Mouse (Mus musculus) urinary bladder, postnatal 36 days (tissue): ENCODE data around the gene Lin7c.

Source experiments
- DNase-seq, 2 experiments: peaks; one replicate each; pipeline ENCODE4 v3.0.0; 2022; ENCODE audit warnings: low spot score in 2 of 2, mixed read lengths in 1 of 2

Gene Lin7c

DNA sequence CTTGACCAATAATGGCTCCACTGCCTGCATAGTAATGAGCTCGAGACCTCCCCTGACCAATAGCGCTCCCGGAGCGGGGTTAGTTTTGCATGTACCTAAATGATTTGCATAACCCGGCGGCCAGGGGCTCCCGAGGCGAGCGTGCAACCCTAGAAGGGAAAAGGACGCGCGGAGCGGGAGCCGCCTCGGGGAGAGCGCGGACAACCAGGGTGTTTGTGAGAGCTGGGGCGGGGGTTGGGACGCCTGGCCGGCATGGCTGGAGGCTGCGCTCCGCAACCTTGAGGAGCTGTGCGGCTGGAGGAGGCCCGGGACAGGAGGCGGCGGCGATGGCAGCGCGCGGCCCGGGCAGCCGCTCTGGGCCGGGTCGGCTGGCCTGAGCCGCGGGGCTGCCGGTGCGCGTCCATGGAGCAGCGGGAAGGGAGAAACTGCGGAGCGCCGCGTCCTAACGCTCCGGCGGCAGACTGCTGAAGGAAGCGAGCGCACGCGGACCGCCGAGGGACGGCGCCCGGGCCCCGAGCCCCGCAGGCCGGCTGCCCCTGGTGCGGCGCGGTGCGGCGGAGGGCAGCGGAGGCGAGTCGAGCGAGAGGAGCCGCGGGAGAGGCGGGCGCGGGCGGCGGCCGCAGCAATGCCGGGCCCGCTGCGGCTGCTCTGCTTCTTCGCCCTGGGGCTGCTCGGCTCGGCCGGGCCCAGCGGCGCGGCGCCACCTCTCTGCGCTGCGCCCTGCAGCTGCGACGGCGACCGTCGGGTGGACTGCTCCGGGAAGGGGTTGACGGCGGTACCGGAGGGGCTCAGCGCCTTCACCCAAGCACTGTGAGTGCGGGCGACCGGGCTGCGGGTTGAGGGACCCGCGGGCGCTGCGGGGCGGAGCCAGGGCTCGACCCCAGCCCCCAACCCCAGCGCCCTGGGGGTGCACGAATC is 27.1 kb downstream of the Lin7c start, which contains the start of gene Lgr4:
TSS of gene Lgr4 (plus strand) at position 152 of the 918 bp plus-strand sequence.
- peak; percentile 95 to 97 for DNase-seq

DNA sequence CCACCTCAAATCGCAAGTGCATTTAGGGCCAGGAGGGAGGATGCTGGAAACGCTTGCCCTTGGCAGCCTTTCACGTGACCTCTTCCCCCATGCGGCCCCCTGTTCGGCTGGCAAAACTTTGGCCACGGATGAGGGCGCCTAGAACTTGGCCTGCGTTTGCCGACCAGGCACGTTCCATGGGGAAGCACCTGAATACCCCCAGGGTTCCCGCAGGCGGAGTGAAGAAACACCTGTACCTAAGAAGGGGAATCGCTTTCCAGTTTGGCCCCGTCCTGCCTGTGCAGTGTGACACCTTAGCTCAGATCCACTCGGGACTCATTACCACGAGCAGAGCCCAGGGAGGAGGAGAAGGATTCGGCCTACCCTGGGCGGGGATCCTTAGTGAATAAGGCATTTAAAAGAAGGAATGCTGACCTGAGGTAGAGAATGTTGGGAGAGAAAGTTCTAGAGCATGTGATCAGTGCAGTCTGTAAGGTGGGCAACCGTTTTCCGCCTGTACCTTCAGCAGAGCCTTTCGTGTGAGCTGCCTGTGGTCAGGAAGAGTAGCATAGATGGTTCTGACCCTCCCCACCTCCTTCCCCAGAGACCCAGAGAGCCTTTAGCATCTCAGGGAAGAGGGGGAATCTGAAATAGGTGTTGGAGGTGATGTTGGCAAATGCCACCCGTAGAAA is 28.1 kb downstream of the Lin7c start:
- peak in 1 of 2 experiments; percentile 23 for DNase-seq

DNA sequence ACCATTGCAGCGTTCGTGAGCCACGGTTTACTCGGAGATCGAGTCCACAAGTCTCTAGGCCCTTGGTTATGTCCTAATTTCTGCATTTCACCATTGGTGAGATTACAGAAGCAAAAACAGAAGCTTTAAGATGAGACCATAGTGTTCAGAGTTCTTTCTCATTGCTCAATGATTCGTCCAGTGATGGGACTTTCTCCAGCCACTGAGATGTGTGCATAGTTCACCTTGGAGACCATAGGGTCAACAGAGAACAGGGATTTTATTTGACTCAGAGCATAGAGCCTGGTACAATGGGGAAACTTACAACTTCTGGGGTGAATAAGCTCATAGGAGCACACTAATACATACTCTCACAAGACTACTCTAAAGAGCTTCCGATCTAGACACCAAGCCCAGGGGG is 29.8 kb downstream of the Lin7c start:
- no peak for DNase-seq

DNA sequence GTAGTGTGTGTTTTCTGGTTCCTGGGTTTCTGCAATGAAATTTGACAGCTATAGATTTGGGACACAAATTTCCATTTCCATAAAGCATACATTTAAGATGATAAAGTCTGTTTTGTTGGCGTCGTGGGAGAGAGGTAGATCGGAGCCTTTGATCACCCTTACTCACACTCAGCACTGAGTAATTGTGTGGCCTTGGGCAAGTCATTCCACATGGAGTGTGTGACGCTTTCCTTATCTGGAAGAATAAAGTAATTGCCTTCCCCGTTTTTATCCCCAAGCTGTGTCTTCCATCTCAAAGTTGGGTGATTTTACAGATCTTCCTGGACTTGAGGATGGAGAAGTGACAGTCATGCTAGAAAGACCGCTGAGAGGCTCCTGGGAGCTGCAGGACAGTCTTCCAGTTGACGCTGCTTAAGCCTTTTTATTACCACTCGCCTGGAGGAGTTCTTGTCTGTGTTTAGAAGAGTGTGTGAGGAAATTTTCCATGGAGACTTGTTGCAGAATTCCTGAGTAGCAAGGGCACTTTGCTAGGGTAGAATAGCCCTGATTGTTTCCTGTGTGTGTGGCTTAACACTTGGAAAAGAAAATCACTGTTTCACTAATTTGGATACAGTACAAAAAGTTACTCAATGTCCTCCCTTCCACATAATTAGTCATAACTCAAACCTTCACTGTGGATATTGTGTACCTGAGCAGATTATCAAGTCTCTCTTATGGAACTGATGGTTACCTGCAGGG is 30.8 kb downstream of the Lin7c start:
- no peak for DNase-seq

DNA sequence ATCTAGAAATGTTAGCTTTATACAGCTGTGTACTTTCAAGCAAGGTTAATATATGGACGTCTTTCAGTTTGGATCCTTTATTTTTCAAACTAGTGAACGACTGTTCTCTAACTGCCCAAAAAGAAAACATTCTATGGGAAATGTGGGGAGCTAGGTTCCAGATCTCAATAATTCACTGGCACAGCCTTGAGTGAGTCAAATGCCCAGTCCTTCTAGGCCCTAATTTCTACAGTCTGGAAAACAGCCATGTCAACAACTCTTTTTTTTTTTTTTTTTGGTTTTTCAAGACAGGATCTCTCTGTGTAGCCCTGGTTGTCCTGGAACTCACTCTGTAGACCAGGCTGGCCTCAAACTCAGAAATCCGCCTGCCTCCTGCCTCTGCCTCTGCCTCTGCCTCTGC is 31.7 kb downstream of the Lin7c start:
- no peak for DNase-seq

DNA sequence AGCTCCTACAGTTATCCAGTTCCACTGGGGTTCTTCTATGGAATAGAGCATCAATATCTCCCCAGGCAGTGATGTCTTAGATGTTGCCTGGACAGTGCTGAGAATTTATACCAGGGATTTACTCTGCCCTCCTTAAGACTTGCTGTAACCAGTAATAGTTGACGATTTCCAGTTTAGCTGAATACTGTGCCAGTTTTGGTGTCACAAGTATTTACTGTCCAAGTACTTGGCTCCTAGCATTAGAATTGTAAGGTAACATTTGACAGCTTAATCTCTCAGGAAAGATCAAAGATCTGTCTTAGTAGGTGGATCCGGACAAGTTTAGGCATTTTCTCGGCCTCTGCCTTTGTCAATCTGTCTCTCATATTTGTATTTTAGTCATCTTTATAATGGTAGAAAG is 32.4 kb downstream of the Lin7c start:
- DNase-seq: no peak

DNA sequence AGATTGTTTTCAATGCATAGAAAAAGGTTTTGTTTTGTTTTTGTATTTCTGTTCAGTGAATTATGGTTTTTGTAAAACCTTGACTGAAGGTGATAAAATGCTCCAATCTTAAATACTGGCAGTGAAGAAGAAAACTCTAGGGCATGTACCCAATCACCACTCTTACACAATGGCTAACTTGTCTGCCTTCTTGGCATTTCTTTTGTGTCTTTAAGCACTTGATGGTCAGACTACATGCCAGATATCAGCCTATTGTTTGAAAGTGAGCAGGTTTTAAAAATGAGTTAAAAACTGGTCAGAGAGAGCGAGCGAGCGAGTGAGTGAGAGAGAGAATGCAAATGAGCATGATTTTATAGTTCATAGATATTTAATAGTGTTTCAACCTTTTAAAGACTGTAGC is 33.3 kb downstream of the Lin7c start:
- DNase-seq: no peak

DNA sequence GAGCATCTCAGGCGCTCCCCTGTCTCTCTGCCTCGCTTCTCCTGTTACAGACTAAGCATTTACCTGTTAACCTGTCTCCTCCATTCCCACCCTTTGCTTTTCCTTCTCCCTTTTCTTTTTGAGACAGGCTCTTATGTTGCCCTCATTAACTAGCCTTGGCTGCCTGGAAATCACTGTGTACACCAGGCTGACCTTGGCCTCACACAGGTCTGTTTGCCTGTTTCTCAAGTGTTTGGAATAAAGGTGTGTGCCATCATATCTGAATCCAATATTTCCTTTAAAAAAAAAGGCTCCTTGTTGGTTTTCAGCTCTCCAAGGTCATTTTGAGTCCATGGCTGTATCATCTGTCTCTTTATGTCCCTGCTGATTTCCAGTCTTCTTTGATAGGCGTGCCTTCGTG is 36.3 kb downstream of the Lin7c start:
- no peak for DNase-seq

DNA sequence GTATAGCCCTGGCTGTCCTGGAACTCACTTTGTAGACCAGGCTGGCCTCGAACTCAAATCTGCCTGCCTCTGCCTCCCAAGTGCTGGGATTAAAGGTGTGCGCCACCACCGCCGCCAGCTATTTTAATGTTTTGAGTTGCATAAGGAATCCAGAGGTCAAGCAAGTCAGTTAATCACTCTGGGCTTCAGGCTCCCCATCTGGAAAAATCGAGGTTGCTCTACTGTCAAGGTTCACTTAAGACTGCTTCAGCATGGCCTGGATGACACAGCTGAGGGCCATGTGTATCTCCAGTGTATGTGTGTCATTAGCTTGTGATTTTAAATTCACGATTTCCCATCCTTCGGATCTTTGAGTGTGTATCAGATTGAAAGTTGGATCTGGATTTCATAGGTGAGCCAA is 36.8 kb downstream of the Lin7c start:
- DNase-seq: no peak

DNA sequence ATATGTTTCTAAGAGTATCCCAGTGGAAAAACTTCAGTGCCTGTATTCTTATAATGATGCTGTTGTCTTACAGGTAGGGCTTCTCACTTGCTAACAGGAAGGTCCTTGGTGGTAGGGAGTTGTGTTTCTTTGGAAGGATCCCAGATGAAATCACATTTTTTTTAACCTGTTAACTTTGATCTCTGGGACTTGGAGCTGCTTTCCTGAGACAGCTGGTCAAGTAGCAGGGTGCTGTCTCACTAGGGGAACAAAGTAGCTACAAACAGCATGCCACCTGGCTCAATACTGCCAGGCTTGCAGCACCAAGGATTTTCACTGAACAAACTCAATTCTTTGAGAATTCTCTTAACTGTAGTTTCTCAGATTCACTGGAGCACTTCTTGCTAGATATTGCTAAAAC is 37.2 kb downstream of the Lin7c start:
- DNase-seq: no peak

DNA sequence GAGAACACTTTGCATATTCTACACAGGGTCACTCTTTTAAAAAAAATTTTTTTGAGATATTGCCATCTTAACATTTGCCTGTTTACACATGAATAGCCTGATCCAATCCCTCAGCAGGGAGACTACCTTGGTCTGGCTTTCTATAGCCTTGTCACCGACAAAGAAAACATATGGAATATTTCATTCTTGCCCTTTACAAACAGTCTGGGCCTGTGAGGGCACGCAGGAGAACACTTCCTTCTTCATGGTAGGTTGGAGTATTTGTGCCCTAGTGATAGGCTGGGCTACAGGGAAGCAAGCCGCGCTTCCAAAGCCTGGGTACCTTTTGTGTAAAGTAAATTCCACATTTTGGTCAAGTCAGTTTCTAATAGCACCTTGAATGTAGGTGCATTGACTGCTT is 38.1 kb downstream of the Lin7c start:
- DNase-seq: no peak

DNA sequence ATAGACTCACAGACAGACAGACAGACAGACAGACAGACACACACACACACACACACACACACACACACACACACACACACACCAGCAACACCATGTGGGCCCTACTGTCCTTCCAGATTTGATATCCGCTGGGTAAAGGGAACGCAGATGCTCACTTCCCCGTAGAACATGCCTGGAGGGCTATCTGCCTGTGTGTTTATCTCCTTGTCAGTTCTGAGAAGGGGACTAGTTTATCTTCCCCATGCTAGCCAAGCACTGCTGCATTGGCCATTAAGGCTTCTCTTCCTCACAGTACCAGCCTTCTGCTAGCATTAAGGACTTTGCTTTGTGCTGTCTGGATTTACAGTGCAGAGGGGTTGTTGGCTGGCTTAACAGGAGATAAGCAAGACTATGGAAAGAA is 38.6 kb downstream of the Lin7c start:
- DNase-seq: no peak

DNA sequence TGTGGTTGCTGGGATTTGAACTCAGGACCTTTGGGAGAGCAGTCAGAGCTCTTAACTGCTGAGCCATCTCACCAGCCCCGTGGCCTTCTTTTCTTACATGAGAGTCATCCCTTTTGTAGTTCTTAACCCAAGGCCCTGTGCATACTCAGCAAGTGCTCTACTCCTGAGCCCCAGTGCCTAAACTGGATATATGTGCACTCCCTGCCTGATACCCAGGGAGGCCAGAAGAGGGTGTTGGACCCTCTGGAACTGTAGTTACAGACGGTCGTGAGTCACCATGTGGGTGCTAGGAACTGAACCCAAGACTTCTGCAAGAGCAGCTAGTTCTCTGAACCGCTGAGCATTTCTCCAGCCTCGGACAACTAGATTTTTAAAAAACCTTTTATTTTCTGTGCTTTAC is 39.7 kb downstream of the Lin7c start:
- no peak for DNase-seq

DNA sequence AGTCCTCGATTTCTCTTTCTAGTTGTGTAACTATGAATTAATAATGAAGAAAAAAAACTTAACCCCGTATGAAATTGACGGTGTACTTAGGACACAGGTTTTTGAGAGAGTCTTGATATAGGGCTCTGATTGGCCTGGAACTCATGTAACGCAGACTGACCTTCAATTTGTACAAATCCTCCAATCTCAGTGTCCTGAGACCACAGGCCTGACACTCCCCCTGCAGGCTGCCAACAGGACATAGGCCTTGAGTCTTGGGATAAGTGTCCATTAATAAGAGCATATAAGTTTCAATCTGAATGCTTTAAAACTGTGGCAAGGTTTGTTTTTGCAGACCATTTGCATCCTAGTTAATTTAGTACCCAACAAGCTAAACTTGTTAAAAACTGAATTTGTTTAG is 40.1 kb downstream of the Lin7c start:
- no peak for DNase-seq

DNA sequence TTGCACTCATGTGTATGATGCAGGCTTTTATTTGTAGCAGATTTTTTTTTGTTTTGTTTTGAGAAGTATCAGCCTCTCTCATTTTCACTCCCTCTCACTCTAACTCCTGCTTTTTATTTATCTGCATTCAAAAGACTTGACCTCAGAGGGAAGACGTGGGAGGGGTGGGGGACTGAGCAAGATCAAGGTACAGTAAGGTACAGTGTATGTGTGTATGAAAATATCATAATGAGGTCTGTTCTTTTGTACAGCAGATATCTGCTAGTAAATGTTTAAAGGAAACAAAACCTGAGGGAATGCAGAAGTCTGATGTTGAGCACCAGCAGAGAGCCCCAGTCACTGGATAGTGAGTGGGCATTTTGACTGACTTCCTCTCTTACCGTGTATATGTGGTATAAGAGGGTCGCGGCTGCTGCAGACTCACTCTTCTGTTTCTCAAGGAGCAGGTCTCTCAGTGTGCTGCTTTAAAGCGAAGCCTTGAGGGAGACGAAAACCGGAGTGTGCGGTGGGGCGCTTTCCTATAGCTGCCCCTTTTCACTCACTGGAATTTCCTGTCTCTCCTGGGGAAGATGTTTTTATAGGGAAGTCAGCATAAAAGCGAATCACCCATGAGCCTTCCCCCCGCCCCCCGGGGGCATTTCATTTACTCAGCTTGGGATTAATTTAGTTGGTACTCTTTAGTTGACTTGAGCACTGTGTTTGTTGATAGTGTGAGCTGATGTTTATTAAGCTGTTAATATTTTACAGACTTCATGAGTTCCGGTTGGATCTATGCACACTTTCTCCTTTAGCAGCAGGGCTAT is 41.5 kb downstream of the Lin7c start:
- no peak for DNase-seq

DNA sequence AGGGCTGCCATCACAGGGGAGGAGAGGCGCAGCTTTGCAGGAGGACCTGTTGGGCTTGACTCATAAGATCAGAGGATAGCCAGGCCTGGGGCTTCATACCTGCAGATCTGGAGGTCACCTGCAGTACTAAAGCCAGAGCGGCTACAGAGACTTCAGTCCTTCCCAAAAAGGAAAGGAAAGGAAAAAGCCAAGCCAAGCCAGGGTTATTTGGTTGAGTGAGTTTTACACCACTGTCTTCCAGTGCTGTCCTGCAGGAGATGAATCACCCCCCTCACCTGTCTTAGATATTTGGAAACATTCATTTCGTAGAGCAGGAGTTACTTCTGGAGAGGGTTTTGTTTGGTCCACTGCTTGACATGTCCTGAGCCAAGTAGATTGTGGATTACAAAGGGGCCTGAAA is 42.5 kb downstream of the Lin7c start:
- DNase-seq: no peak

DNA sequence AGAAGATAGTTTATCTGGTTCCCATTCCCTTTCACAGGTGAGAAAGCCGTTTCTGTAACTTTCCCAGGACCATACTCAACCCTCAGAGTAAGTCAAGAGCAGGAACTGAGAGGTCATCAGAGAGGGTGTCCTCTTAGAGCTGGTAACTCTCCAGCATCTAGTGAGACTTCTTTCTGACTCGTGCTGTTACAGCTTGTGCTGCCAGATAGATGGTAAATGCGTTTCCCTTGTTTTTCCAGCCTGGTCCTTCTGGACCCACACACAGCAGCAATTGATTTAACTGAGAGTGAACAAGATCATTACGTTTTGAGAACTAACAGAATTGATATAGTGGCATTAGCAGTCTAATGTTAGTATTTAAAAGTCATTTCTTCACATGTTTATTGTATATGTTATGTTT is 43.4 kb downstream of the Lin7c start:
- DNase-seq: no peak

DNA sequence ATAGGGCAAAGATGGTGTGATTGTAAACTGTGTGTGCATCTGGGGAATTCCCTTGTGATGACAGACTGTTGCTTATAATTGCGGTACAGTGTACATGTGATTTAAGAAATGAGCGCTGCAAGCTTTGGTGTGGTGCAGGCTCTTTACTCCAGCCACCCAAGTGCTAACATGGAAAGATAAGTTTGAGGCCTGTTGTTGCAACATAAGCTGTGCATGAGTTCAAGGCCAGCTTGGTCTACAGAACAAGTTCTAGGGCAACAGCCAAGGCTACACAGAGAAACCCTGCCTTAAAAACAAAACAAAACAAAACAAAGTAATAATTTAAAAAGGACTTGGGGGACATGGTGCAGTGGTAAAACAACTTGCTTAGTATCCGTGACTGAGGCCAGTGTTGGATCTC is 44.5 kb downstream of the Lin7c start:
- DNase-seq: no peak

DNA sequence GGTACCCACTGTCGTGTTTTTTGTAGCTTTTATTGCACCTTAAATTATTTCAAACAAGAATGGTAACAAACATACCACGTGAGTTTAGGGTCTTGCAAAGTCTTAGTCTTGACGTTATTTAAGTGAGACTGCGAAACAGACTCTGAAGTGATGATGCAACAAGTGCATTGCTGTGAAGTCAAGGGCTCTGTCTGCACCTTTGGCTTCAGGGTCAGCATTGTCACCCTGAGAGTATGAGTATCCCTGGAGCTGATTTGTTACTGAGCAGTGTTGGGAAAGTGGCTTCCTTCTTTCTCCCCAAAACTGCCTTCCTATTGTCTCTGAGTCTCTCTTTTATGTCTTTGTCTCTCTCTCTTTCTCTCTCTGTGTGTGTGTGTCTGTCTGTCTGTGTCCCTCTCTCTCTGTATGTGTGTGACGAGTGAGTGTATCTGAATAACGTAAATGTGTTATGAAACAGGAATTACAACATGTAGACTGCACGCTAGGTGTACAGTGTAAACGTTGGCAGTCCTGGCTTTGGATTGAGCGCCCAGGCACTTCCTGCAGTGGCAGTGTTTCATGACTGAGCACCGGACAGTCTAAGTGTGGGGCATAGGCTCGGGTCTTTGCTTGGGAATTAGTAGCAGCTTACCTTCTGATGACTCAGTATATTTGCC is 45.2 kb downstream of the Lin7c start:
- DNase-seq: no peak

DNA sequence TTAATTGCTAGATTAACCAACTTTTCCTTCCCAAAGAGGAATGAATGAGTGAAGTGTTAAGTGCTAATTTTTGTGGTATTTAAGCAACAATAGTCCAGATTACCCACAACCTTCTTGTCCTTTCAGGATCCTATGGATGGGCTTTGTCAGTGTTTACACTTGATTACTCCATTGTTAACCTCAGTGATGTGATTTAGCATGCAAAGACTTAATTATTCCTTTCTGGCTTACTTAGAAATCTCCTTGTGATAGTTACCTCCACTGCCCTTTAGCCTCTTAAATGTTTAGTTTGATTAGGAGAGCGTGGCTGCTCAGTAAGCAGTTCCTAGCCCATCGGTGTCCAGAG is 45.7 kb downstream of the Lin7c start:
- no peak for DNase-seq

DNA sequence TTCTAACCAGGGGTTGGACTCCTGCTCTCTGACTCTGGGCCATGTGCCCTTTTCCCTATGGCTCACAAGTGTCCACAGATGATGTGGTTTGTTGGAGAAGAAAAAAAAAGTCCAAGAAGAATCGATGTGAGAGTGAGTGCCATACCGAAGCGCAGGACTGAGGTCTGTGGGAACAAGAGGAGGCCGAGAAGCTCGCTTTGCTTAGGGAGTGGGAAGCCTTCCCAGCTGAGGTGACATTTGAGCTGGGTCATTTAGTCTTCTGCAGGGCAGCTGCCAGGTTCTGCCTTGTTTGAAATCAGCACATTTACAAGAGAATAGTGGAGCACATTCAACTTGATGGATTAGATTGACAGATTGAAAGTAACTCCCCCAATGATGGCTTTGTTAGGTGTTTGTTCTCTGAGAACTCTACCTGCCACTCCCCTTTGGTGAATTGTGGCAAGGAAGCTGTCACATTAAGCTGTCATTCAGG is 51.4 kb downstream of the Lin7c start:
- DNase-seq: no peak
